Mouse (Mus musculus) CD8-positive naive resting alpha-beta T cell, adult 2 months (primary cell): ENCODE measurements around the gene Hoxa11.

Source experiments
- DNase-seq, 2 experiments: peaks; one replicate each; pipeline ENCODE4 v3.0.0; 2022; ENCODE audit warnings: low read depth in 2 of 2, low spot score in 2 of 2

Gene Hoxa11

DNA sequence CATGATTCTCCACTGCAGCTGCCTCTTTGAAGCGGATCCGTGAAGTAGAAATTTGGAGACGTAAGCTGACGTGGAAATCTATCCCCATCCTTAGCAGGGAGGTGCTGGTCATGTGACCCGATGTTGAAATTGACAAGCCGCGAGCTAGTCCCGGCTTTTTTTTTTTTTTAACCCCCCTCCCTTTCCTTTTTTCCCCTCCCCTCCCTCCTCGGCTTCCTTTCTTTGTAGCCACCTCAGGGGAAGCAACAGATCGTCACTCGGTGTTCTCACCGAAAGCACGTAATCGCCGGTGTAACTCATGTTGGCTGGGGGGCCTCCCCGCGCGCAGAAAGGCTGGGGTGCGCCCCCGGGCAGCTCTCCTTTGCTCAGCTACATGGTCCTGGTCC is at the start of gene Hoxa11:
Hoxa11 (minus strand) TSS at position 54 of the 386 bp plus-strand sequence.
- DNase-seq = no peak

DNA sequence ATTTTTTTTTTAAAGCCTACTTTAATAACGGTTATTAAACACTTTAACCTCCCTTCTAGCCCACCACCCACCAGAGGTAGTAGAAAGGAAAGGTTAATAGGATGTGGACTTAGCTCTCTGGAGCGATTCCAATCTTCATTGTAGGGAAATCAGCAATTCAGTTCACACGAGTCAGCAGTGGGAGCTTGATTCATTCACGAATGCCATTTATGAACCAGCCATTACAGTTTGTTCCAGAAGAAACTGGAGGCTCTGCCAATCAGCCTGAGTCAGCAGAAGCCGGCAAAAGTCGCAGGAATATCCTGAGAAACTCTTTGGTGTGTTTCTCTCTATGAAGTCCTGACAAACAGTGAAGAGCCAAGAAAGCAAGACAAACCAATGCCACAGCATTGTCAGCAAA is 49.0 kb upstream of the Hoxa11 start:
- DNase-seq = no peak

GRCm38 (mm10) chr6:52292328-52292727 is 46.7 kb upstream of the Hoxa11 start:
- no peak for DNase-seq

DNA sequence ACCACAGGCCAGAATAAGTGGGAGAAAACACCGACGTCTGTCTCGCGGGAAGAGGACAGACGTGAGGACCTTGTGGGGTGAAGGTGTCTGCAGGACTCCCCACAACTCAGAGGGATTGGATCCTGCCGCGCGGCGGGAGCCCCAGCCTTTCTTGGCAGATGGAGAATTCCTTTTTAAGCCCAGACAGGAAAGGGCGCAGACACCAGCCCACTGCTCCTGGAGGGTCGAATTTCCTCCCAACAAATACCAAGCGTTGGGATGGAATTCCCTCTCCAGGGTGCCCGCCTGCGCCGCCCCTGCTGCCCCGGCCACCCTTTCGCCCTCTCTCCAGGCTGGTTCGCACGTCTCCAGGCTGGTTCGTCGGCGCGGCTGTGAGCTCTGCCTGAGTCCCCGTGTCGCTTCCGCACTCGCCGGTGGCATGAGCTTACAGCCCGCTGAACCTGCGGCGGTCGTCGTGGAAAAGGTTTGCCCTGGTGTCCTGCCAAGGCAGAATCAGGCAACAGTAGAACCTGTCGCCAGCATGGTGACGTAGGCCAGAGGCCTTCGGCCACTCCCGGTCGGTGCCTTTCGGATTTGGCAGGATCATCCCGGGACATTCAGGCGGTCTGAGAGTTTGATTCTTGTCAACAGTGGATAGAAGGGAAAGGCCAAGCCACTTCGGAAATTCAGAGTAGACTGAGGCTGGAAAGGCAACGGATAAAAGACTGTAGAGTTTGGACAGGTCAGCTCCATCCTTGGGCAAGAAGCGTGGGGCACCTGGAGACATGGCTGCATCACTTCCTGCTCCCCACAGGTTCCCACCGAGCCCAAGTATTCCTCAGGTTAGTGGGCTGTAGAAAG is 45.6 kb upstream of the Hoxa11 start:
- no peak for DNase-seq

DNA sequence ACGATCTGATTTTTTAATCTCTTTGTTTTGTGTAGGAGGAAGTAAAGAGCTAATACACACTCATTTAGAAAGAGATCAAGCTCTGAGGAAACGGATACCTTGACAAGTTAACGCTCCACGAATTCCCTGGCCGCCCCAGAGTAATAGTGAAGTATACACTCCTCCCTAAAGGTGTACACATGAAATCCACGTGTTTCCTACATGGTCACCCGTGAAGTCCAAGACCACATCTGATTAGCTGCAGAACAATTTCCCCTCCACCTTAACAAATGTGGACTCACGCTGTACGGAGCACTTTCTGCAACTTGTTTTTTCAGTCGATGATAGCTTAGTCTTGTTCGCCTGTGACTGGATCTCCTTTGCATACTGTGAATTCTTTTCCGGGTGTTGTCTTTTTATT is 44.6 kb upstream of the Hoxa11 start:
- no peak for DNase-seq

- no peak for DNase-seq
Observed at GRCm38 (mm10) chr6:52283896-52284295, 38.3 kb upstream of the Hoxa11 start.

- no peak for DNase-seq
Observed at GRCm38 (mm10) chr6:52281084-52281483, 35.5 kb upstream of the Hoxa11 start.

DNA sequence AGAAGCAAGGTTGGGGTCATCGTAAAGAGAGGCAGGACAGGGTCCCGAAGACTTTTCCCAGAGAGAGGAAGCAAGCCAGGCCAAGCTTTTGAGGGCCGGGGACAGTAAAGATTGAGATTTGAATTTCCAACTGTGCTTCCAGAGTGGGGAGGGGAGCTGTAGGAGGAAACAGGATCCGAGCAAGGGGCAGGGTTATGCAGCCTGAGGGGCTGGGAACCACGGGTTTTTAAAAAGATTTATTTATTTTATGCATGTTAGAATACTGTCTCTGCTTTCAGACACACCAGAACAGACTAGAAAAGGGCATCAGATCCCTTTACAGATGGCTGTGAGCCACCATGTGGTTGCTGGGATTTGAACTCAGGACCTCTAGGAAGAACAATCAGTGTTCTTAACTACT is 31.3 kb upstream of the Hoxa11 start:
- DNase-seq = no peak

GRCm38 (mm10) chr6:52276382-52276781 is 30.8 kb upstream of the Hoxa11 start:
- DNase-seq = no peak

- DNase-seq = no peak
Observed at GRCm38 (mm10) chr6:52275563-52276280, 30.1 kb upstream of the Hoxa11 start.

- no peak for DNase-seq
Observed at GRCm38 (mm10) chr6:52274576-52274975, 29.0 kb upstream of the Hoxa11 start.

DNA sequence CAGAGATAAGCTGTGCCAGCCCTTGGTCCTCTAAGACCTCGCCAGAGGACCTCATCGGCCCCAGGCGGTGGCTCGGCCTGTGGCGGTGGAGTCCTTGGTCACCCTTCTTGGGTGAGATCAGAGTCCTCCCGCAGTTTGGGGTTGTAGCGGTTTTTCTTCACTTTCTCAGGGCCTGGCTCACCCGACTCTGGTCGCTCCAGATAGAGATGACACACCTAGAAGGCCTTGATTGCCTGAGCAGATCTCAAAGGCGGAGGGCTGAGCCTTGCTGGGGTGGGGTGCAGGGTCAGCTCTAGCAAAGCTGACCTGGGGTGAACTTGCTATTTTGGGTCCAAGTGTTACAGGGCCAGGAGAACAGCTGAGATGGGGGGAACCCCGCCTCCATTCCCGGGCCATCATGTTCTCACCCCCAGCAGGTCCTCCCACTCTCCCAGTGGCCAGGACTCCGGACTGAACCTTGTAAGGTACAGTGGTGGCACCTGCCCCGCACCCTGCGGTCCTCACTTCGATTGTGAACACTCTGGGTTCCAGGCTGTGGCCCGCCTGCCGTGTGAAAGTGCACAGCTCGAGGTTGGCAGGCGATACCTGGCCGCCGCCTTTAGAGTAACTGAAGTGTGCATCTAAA is 28.2 kb upstream of the Hoxa11 start:
- no peak for DNase-seq

- DNase-seq = no peak
Observed at GRCm38 (mm10) chr6:52272766-52273655, 27.4 kb upstream of the Hoxa11 start.

GRCm38 (mm10) chr6:52270494-52271480 is 25.2 kb upstream of the Hoxa11 start:
- DNase-seq = no peak

GRCm38 (mm10) chr6:52268756-52269155 is 23.1 kb upstream of the Hoxa11 start:
- no peak for DNase-seq

DNA sequence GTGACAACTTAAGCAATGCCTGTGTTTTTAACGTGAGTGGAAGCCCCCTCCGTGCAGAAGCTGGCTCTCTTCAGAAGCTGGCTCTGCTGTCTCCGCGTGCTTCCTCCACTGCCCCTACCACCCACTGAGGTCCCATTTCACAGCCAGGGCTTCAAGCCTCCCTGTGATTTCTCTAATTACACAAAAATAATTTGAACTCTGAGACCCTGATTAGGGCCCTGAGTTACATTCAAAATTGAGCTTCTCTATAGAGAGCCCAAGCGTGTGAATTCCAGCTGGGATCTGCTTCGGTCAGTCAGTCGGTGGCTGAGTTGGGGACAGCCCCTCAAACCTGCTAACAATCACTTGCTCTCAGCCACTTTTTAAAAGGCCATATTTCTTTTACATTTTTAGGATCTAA is 22.7 kb upstream of the Hoxa11 start:
- DNase-seq = no peak

DNA sequence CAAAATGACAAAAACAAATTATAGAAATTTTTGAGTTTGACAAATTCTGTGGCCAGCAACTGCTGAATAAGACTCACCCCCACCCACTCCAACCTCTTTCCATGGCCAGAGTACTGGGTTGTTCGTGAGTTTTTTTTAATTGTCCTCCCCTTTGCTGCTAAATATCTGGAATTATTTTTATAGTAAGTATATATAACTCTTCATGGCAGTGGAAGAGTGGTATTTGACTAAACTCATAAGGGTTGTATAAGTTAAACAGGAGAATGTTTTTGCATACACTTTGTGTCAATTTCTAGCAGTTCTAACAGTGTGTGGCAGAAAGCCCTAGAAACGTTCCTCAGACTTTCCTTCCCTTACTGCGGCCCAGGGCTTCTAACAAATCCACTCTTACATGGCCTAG is 22.1 kb upstream of the Hoxa11 start:
- DNase-seq = no peak

DNA sequence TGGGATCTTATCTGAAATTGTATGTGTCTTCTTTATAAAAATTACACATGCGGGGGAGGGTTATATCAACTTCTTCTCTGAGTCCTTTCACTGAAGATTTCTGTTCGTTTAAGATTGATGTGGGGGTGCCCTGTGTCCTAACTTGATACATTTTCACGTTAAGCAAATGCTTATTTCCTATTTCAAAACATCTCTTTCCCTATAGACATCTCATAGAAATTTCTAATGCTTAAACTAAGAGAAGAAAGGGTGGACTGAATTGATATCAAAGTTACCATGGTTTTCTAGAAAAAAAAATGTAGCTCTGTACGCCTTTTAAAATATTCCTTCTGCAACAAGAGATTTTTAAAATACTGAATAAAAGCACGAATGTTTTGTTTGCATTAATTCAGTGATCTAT is 21.6 kb upstream of the Hoxa11 start:
- DNase-seq = no peak

DNA sequence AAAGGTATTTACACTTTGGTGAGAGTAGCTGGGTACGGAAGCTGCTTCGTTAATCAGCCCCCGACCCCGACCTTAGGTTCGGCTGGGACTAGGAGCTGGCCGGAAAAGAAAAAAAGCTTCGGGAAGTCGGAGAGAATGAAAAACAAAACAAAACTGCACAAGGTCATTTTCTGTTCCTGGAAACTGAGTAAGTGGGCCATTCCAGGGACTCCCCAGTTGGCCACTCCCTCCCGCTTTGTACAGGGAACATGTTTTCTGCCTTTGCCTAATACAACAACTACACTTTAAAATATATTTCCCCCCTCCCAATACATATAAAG is 21.0 kb upstream of the Hoxa11 start:
- no peak for DNase-seq
